Mouse (Mus musculus): ENCODE measurements around the gene Cyth4. TPM values are rescaled to one million over a fixed set of nuclear protein-coding genes. Genes with fewer than 3 reads are reported as not detected.

Gene Cyth4
- polyA plus RNA-seq, 1 experiment from 2014 or later = 11.9 TPM

GRCm38 (mm10) chr15:78597729-78598128 lies 882 bp downstream of the Cyth4 start:
- DNase-seq (peak; percentile 53), ATAC-seq (ENCODE audit: low read depth) (peak; percentile 37)

GRCm38 (mm10) chr15:78599124-78599523 lies 2.3 kb downstream of the Cyth4 start:
- Histone ChIP-seq H3K36me3 (no peaks in the 10 kb centered on the region), H3K4me2 (peak overlapping the region; percentile 33), H3K9me3 (replicated peaks) (no peaks in the 10 kb centered on the region), H3K4me1 (replicated peaks) (peaks cover 10% of the 10 kb centered on the region; the same call in 1 of the 2 replicates), H3K4me3 (replicated peaks) (0 out of 2 replicates have a peak overlapping the region, but pooled peaks have one; percentile 12), H3K27me3 (no peaks in the 10 kb centered on the region), H3K27ac (no peak overlapping the region), H3K9ac (no peak overlapping the region)
- no peak for DNase-seq
- no peak for ATAC-seq (ENCODE audit: low read depth)
- 56% methylated on average over 6 of the region's 6 CpGs for WGBS (ENCODE audit: insufficient replicate concordance)

More at GRCm38 (mm10) chr15:78597729-78598128, 882 bp downstream of the Cyth4 start:
- Histone ChIP-seq H3K27ac (peak overlapping the region; percentile 67), H3K4me2 (peak overlapping the region; percentile 29), H3K4me1 (replicated peaks) (peaks cover 10% of the 10 kb centered on the region; the same call in 1 of the 2 replicates), H3K9me3 (replicated peaks) (no peaks in the 10 kb centered on the region), H3K36me3 (no peaks in the 10 kb centered on the region), H3K4me3 (replicated peaks) (peak overlapping the region; percentile 37), H3K9ac (0 out of 2 replicates have a peak overlapping the region, but pooled peaks have one; percentile 50), H3K27me3 (no peaks in the 10 kb centered on the region)
- WGBS (ENCODE audit: insufficient replicate concordance) = 7% methylated on average over 4 of the region's 4 CpGs

GRCm38 (mm10) chr15:78599529-78600193 lies 2.8 kb downstream of the Cyth4 start:
- Histone ChIP-seq H3K27me3 (no peaks in the 10 kb centered on the region), H3K4me3 (replicated peaks) (no peak overlapping the region), H3K27ac (no peak overlapping the region), H3K4me1 (replicated peaks) (peaks cover 10% of the 10 kb centered on the region; the same call in 1 of the 2 replicates), H3K9ac (no peak overlapping the region), H3K9me3 (replicated peaks) (no peaks in the 10 kb centered on the region), H3K4me2 (peak overlapping the region; percentile 33; the same call in 1 of the 2 replicates), H3K36me3 (no peaks in the 10 kb centered on the region)
- no peak for DNase-seq
- 73% methylated on average over 13 of the region's 13 CpGs for WGBS (ENCODE audit: insufficient replicate concordance)
- no peak for ATAC-seq (ENCODE audit: low read depth)

DNA sequence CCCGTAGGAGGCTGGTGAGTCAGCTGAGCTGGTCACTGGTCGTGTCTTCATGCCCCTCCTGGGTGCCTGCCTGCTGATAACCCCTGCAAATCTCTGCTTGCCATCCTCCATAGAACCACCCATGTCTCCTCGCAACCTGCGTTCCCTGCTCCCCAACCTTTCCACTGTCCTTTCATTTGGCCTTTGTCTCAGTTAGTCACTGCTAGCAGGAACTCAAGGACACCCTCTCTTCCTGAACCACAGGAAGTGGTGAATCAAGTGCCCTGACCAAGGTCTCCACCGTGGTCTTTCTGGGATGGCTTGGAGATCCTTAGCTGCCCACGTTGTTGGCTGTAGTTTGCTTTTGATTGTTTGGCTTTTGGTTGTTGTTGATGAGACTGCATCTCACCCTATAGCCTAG lies 4.3 kb downstream of the Cyth4 start:
- no peak for DNase-seq
- Histone ChIP-seq H3K9me3 (replicated peaks) (no peaks in the 10 kb centered on the region), H3K27me3 (no peaks in the 10 kb centered on the region), H3K27ac (no peak overlapping the region), H3K4me2 (no peak overlapping the region), H3K36me3 (no peaks in the 10 kb centered on the region), H3K4me3 (replicated peaks) (no peak overlapping the region), H3K4me1 (replicated peaks) (peaks cover 7% of the 10 kb centered on the region; the same call in 1 of the 2 replicates), H3K9ac (no peak overlapping the region)
- WGBS (ENCODE audit: insufficient replicate concordance) = 31% methylated on average over 6 of the region's 6 CpGs
- no peak for ATAC-seq (ENCODE audit: low read depth)

GRCm38 (mm10) chr15:78604255-78604654 lies 7.4 kb downstream of the Cyth4 start:
- Histone ChIP-seq H3K9me3 (replicated peaks) (no peaks in the 10 kb centered on the region), H3K4me2 (no peak overlapping the region), H3K4me3 (replicated peaks) (no peak overlapping the region), H3K27ac (no peak overlapping the region), H3K4me1 (replicated peaks) (0 out of 2 replicates have a peak, but pooled peaks cover 7% of the 10 kb centered on the region), H3K27me3 (no peaks in the 10 kb centered on the region), H3K9ac (no peak overlapping the region), H3K36me3 (no peaks in the 10 kb centered on the region)
- ATAC-seq (ENCODE audit: low read depth) = no peak
- WGBS (ENCODE audit: insufficient replicate concordance) = 52% methylated on average over 6 of the region's 6 CpGs
- no peak for DNase-seq

DNA sequence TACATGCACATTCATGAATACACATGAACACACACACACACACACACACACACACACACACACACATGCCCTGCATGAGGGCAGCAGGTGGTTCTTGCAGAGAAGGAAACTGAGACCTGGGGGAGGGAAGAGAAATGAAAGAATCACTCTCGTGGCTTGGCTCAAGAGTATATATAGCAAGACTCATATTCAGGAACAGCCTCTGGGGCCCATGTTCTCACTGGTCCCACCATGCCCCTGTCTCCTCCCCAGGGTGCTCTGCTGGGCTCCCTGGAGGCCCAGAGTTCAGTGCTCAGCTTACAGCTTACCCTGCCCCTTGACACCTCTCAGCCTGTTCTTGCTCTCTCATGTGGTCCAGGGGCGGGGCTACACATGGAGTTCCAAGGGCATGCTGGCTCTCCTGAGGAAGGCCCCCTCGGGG lies 8.5 kb downstream of the Cyth4 start:
- H3K27ac ChIP-seq = no peak overlapping the region
- H3K27me3 ChIP-seq = no peaks in the 10 kb centered on the region
- ATAC-seq (ENCODE audit: low read depth) = no peak
- no peaks in the 10 kb centered on the region for H3K9me3 ChIP-seq (replicated peaks)
- no peaks in the 10 kb centered on the region for H3K36me3 ChIP-seq
- H3K4me3 ChIP-seq (replicated peaks) = no peak overlapping the region
- no peak overlapping the region for H3K4me2 ChIP-seq
- no peak overlapping the region for H3K9ac ChIP-seq
- DNase-seq = no peak
- peaks cover 11% of the 10 kb centered on the region for H3K4me1 ChIP-seq (replicated peaks)
- WGBS (ENCODE audit: insufficient replicate concordance) = 46% methylated on average over 3 of the region's 3 CpGs

GRCm38 (mm10) chr15:78606059-78606458 lies 9.2 kb downstream of the Cyth4 start:
- Histone ChIP-seq H3K27ac (no peak overlapping the region), H3K4me2 (no peak overlapping the region), H3K4me3 (replicated peaks) (no peak overlapping the region), H3K36me3 (no peaks in the 10 kb centered on the region), H3K4me1 (replicated peaks) (peaks cover 18% of the 10 kb centered on the region), H3K27me3 (no peaks in the 10 kb centered on the region), H3K9me3 (replicated peaks) (no peaks in the 10 kb centered on the region), H3K9ac (no peak overlapping the region)
- ATAC-seq (ENCODE audit: low read depth) = no peak
- 67% methylated on average over 6 of the region's 6 CpGs for WGBS (ENCODE audit: insufficient replicate concordance)
- DNase-seq = no peak

- H3K4me1 ChIP-seq (replicated peaks) = peaks cover 19% of the 10 kb centered on the region
- H3K9me3 ChIP-seq (replicated peaks) = no peaks in the 10 kb centered on the region
- H3K4me3 ChIP-seq (replicated peaks) = no peak overlapping the region
- peak; percentile 50; the same call in 1 of the 2 replicates for ATAC-seq (ENCODE audit: low read depth)
- H3K27me3 ChIP-seq = no peaks in the 10 kb centered on the region
- no peak overlapping the region for H3K27ac ChIP-seq
- 41% methylated on average over 4 of the region's 4 CpGs for whole genome bisulfite sequencing (ENCODE audit: insufficient replicate concordance)
- H3K36me3 ChIP-seq = no peaks in the 10 kb centered on the region
- H3K9ac ChIP-seq = no peak overlapping the region
- H3K4me2 ChIP-seq = no peak overlapping the region
- no peak for DNase-seq
These were observed 10.6 kb downstream of the Cyth4 start for GRCm38 (mm10) chr15:78607463-78607862.

GRCm38 (mm10) chr15:78610705-78611462 lies 14.0 kb downstream of the Cyth4 start:
- no peaks in the 10 kb centered on the region for H3K27me3 ChIP-seq
- no peak overlapping the region for H3K4me2 ChIP-seq
- no peak overlapping the region for H3K9ac ChIP-seq
- 60% methylated on average over 12 of the region's 12 CpGs for whole genome bisulfite sequencing (ENCODE audit: insufficient replicate concordance)
- H3K36me3 ChIP-seq = no peaks in the 10 kb centered on the region
- no peak overlapping the region for H3K27ac ChIP-seq
- DNase-seq (no peak), ATAC-seq (ENCODE audit: low read depth) (no peak)
- H3K9me3 ChIP-seq (replicated peaks) = no peaks in the 10 kb centered on the region
- H3K4me3 ChIP-seq (replicated peaks) = no peak overlapping the region
- H3K4me1 ChIP-seq (replicated peaks) = peaks cover 19% of the 10 kb centered on the region

DNA sequence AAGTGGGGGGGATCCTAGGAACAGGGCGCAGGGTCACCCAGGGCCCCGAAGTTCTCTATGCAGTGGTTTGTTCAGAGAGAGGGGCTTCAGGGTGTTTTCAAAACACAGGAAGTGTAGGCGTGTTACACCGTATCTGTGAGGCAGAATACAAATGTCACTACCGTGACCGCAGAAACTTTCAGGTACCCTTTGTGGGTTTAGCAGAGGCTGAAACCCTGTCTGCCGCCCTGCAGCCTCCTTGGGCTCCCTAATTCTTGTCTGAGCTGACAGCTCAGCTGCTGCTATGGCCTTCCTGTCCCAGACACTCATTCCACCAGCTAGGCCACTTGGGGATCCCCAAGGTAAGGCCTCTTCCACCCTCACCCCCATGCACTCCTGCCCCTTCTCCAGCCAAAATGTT lies 17.7 kb downstream of the Cyth4 start:
- no peak overlapping the region for H3K4me3 ChIP-seq (replicated peaks)
- peaks cover 13% of the 10 kb centered on the region for H3K4me1 ChIP-seq (replicated peaks)
- H3K9ac ChIP-seq = no peak overlapping the region
- 70% methylated on average over 7 of the region's 7 CpGs for WGBS (ENCODE audit: insufficient replicate concordance)
- ATAC-seq (ENCODE audit: low read depth) (no peak), DNase-seq (no peak)
- H3K27ac ChIP-seq = no peak overlapping the region
- no peaks in the 10 kb centered on the region for H3K27me3 ChIP-seq
- H3K36me3 ChIP-seq = no peaks in the 10 kb centered on the region
- H3K9me3 ChIP-seq (replicated peaks) = no peaks in the 10 kb centered on the region
- no peak overlapping the region for H3K4me2 ChIP-seq

DNA sequence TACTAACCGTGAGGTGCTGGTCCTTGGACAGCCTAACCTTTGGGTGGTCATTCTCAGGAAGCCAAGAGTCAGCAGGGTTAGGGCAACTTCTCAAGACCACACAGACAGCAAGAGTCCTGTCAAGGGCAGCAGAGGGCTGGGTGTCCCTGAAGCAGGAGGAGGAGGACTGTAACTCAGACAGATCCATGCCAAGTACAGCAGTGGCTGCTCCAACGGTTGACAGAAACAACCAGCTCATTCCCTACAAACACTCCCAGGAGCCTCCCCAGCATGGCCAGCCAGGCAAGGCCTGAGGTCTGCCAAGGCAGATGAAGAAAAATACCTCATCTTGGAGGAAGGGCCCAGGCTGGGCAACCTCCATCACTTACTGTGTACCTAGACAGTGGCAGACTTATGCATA lies 20.1 kb downstream of the Cyth4 start:
- H3K4me2 ChIP-seq = no peak overlapping the region
- no peak overlapping the region for H3K4me3 ChIP-seq (replicated peaks)
- H3K9ac ChIP-seq = no peak overlapping the region
- WGBS (ENCODE audit: insufficient replicate concordance) = 61% methylated on average over 2 of the region's 2 CpGs
- H3K27me3 ChIP-seq = no peaks in the 10 kb centered on the region
- H3K36me3 ChIP-seq = no peaks in the 10 kb centered on the region
- DNase-seq (no peak), ATAC-seq (ENCODE audit: low read depth) (no peak)
- H3K27ac ChIP-seq = no peak overlapping the region
- no peaks in the 10 kb centered on the region for H3K4me1 ChIP-seq (replicated peaks)
- no peaks in the 10 kb centered on the region for H3K9me3 ChIP-seq (replicated peaks)

Data from liver, embryonic 13.5 days (tissue).